ENCODE assay signal across 26 mouse cellular contexts in genomic region chr16:26608003-26608402, GRCm38 (mm10). TPM values are rescaled to one million over a fixed set of nuclear protein-coding genes. Genes with fewer than 3 reads are reported as not detected.
A peak's percentile ranks its signal among the peaks of the same experiment; 100 is the strongest.
DNase-seq lines count a peak whose midpoint lies in the region; ATAC-seq and TF ChIP-seq lines count a peak whose summit lies in the region.
"Had no signal": no experiment of that assay in that cellular context is flagged by ENCODE, and none has a peak within 500 bp of the region (broad histone marks: within the 10 kb centered on the region; RNA-seq: fewer than 3 reads in every experiment).

No protein-coding gene starts in this region.

- intact Hi-C loops in heart, postnatal 36 days (cut with DNase I): no loop called here
- intact Hi-C loops in heart, postnatal 10 days (cut with DNase I): no loop called here

- no peak overlapping the region for H3K4me3 ChIP-seq in layer of hippocampus, adult 2 months
- H3K4me3 ChIP-seq: embryonic facial prominence, embryonic 10.5 days; embryonic facial prominence, embryonic 12.5 days; forebrain, embryonic 10.5 days; forebrain, embryonic 12.5 days had no signal

- CTCF ChIA-PET in Patski (lab: Charles Lee): interaction anchor here (0.7 to 1.5 kb wide), 3 partner anchors 26 to 60 kb away, joined by 3 to 4 read pairs (median 3); partner anchors contain the start of gene Il1rap

- no peak for TF ChIP-seq CTCF in Patski (IDR thresholded peaks at IDR 0.05)
- no peak for TF ChIP-seq CTCF in layer of hippocampus, adult 2 months (conservative IDR thresholded peaks at IDR 0.05)

- peak; percentile 36 to 41 for DNase-seq in heart, adult 18-20 months
- no peak for DNase-seq in heart, postnatal 36 days
- DNase-seq in heart, adult 9 months (ENCODE audit: low spot score in 2 of 2): peak; percentile 8 to 23
- DNase-seq in heart, postnatal 10 days: no peak
- peak; percentile 87 for DNase-seq in Muller cell, postnatal 12 days (ENCODE audit: inconsistent ontology term)
- peak; percentile 63 for DNase-seq in Patski (ENCODE audit: low read depth, low spot score)
- no peak for DNase-seq in layer of hippocampus, adult 18-20 months (ENCODE audit: low spot score in 2 of 2)
- no peak for DNase-seq in layer of hippocampus, adult 2 months (ENCODE audit: low spot score in 2 of 2)
- DNase-seq: adrenal gland, adult 8-10 months; adrenal gland, postnatal 14 days; adrenal gland, postnatal 36 days; B cell, adult 2 months; cerebellum, adult 11-12 months; cerebellum, adult 2 months; cerebellum, adult 9-10 months; cerebellum, postnatal 10 days; cerebellum, postnatal 25 days had no signal

- peak; percentile 73 for ATAC-seq in Patski
- ATAC-seq: activated CD4-positive, CD25-positive, alpha-beta regulatory T cell, adult 4 months; CD4-positive, CD25-positive, alpha-beta regulatory T cell, adult 4 months; forebrain, embryonic 14.5 days; forebrain, embryonic 16.5 days had no signal

- in situ Hi-C loops in Patski (cut with MboI; ENCODE audit: low pct_unique_long_range_greater_than_20kb): loop anchor here (10.0 kb wide), 1 partner anchor 787 kb away; no protein-coding TSS in a partner anchor

- H3K27me3 ChIP-seq in Patski: no peaks in the 10 kb centered on the region
- H3K27me3 ChIP-seq: CH12.LX; embryonic facial prominence, embryonic 12.5 days; forebrain, embryonic 12.5 days had no signal

- H3K27ac ChIP-seq in layer of hippocampus, adult 2 months: no peak overlapping the region
- H3K27ac ChIP-seq: embryonic facial prominence, embryonic 10.5 days; embryonic facial prominence, embryonic 12.5 days; forebrain, embryonic 10.5 days; forebrain, embryonic 12.5 days had no signal

- POLR2A ChIA-PET in Patski (lab: Charles Lee): interaction anchor here (1.8 kb wide), 1 partner anchor 10 kb away, joined by 5 read pairs; no protein-coding TSS in a partner anchor

RNA-seq across cellular contexts. Expression of gene Il1rap, which starts 26.5 kb away (rescaled TPM):
- 1 to 10 TPM; 3.4 TPM for total RNA-seq in heart, adult 18-20 months (2021)
- 1 to 10 TPM; 3.9 to 4.1 TPM for total RNA-seq in heart, postnatal 36 days (2021)
- total RNA-seq in heart, postnatal 10 days (2021): 1 to 10 TPM; 5.1 to 5.4 TPM
- 14.3 TPM for polyA plus RNA-seq in Patski (2021)
- total RNA-seq in layer of hippocampus, adult 18-20 months (2021): 10 to 100 TPM; 58.6 to 64.9 TPM
- 10 to 100 TPM; 70.2 to 79.1 TPM for total RNA-seq in layer of hippocampus, adult 2 months (2021)

Comparison
In these comparisons a context has a peak if more than half of its experiments do, and no peak if none do; other contexts are left out.
1. DNase-seq: peak in heart, adult 18-20 months (2 of 2), heart, adult 9 months (2 of 2), Muller cell, postnatal 12 days (single experiment) and Patski (single experiment); none in heart, postnatal 36 days (0 of 2), heart, postnatal 10 days (0 of 2), layer of hippocampus, adult 18-20 months (0 of 2) and layer of hippocampus, adult 2 months (0 of 2).
2. RNA of gene Il1rap, which starts 26.5 kb away (total RNA-seq): 70.2 to 79.1 TPM in layer of hippocampus, adult 2 months and 58.6 to 64.9 TPM in layer of hippocampus, adult 18-20 months; 5.1 to 5.4 TPM in heart, postnatal 10 days, 3.9 to 4.1 TPM in heart, postnatal 36 days and 3.4 TPM in heart, adult 18-20 months; every median in the first group is over 4 times any median in the second.